Mouse (Mus musculus): ENCODE data around the gene Efhd1. TPM values are rescaled to one million over a fixed set of nuclear protein-coding genes. Genes with fewer than 3 reads are reported as not detected.

Efhd1 gene
- polyA plus RNA-seq, 1 experiment from 2014 or later = 0.41 TPM

Other genes starting within 250 kb of the Efhd1 start
- not detected in 2 replicates for gene Alppl2, start 174.4 kb upstream of the Efhd1 start, polyA plus RNA-seq (2015; fragmentation: Nextera tagmentation; extraction: Ambion mirVana)
- gene Alpi, start 162.8 kb upstream of the Efhd1 start, polyA plus RNA-seq (2015; fragmentation: Nextera tagmentation; extraction: Ambion mirVana) = 0.06 TPM in 1 of 2 replicates, not detected in the other
- gene Akp3, start 139.4 kb upstream of the Efhd1 start, polyA plus RNA-seq (2015; fragmentation: Nextera tagmentation; extraction: Ambion mirVana) = not detected in 2 replicates
- gene Ecel1, start 107.8 kb upstream of the Efhd1 start, polyA plus RNA-seq (2015; fragmentation: Nextera tagmentation; extraction: Ambion mirVana) = 0.36 and 1.2 TPM in 2 replicates
- gene Prss56, start 81.0 kb upstream of the Efhd1 start, polyA plus RNA-seq (2015; fragmentation: Nextera tagmentation; extraction: Ambion mirVana) = 0.21 TPM in 1 of 2 replicates, not detected in the other
- 0.06 and 0.24 TPM in 2 replicates for gene Chrnd, start 73.8 kb upstream of the Efhd1 start, polyA plus RNA-seq (2015; fragmentation: Nextera tagmentation; extraction: Ambion mirVana)
- gene Chrng, start 59.7 kb upstream of the Efhd1 start, polyA plus RNA-seq (2015; fragmentation: Nextera tagmentation; extraction: Ambion mirVana) = 0.12 and 0.25 TPM in 2 replicates
- 161 and 163 TPM in 2 replicates for gene Eif4e2, start 50.4 kb upstream of the Efhd1 start, polyA plus RNA-seq (2015; fragmentation: Nextera tagmentation; extraction: Ambion mirVana)
- 45.3 and 50.6 TPM in 2 replicates for gene Gigyf2, start 62.6 kb downstream of the Efhd1 start, polyA plus RNA-seq (2015; fragmentation: Nextera tagmentation; extraction: Ambion mirVana)
- 6.0 and 6.1 TPM in 2 replicates for gene Kcnj13, start 130.4 kb downstream of the Efhd1 start, polyA plus RNA-seq (2015; fragmentation: Nextera tagmentation; extraction: Ambion mirVana)
- gene Snorc, start 205.9 kb downstream of the Efhd1 start, polyA plus RNA-seq (2015; fragmentation: Nextera tagmentation; extraction: Ambion mirVana) = not detected in 2 replicates
- gene Neu2, start 245.5 kb downstream of the Efhd1 start, polyA plus RNA-seq (2015; fragmentation: Nextera tagmentation; extraction: Ambion mirVana) = 2.9 TPM in 2 replicates

Data from lung, embryonic 15.5 days (tissue).